Mouse (Mus musculus) thymus, adult 2 months (tissue): ENCODE results near the gene Selenoh.

ENCODE experiments used
- CTCF ChIP-seq: fragments of 200-500 bp; IDR thresholded peaks from 2 replicates; pipeline ENCODE4 v1.5.1; 2012; ENCODE audit warnings: mild to moderate bottlenecking, control low read depth, low read length, moderate library complexity, borderline replicate concordance; ENCODE audit not compliant: control insufficient read depth, poor library complexity, insufficient read depth; ENCODE audit errors: extremely low read depth
- POLR2A ChIP-seq: fragments of 200-500 bp; IDR thresholded peaks from 2 replicates; pipeline ENCODE4 v1.6.1; 2012; ENCODE audit warnings: mild to moderate bottlenecking, low read length, control low read depth, moderate library complexity; ENCODE audit not compliant: control insufficient read depth, poor library complexity, insufficient read depth; ENCODE audit errors: extremely low read depth

GRCm38 (mm10) chr2:84660253-84660652 is 10.3 kb downstream of the Selenoh start:
- no peak for TF ChIP-seq CTCF
- no peak for TF ChIP-seq POLR2A
